Mouse (Mus musculus) MEL (cell line): Measurements from ENCODE around the gene Zfp607b. TPM values are rescaled to one million over a fixed set of nuclear protein-coding genes. Genes with fewer than 3 reads are reported as not detected.

ENCODE experiments used
- DNase-seq: peaks from one replicate; pipeline ENCODE4 v3.0.0; 2011; ENCODE audit warnings: low read depth, low spot score
- H3K27ac ChIP-seq: 2 replicates; pipeline ENCODE4 v1.5.1; 2012; ENCODE audit warnings: low read depth, mild to moderate bottlenecking, control low read depth, low read length, moderate library complexity; ENCODE audit not compliant: control insufficient read depth
- H3K27me3 ChIP-seq, 2 experiments: fragments of 150-350 bp in 1 of 2; sonication (generic) in 1 of 2; 2 replicates each; pipeline ENCODE4 v1.6.1; 2012; ENCODE audit warnings: low read length in 2 of 2, mild to moderate bottlenecking in 2 of 2, improper control_type of control experiment in 1 of 2, moderate library complexity in 1 of 2; ENCODE audit not compliant: insufficient read depth in 2 of 2, control insufficient read depth in 1 of 2
- H3K36me3 ChIP-seq, 2 experiments: 2 replicates each; pipeline ENCODE4 v1.6.1; 2012 to 2014; ENCODE audit warnings: low read length in 2 of 2, improper control_type of control experiment in 1 of 2, inconsistent platforms in 1 of 2, mild to moderate bottlenecking in 1 of 2; ENCODE audit not compliant: insufficient read depth in 2 of 2, control insufficient read depth in 1 of 2
- H3K4me1 ChIP-seq, 2 experiments: fragments of 150-350 bp in 1 of 2; sonication (generic) in 1 of 2; 2 replicates each; pipeline ENCODE4 v1.6.1; 2012; ENCODE audit warnings: low read length in 2 of 2, improper control_type of control experiment in 1 of 2, mild to moderate bottlenecking in 1 of 2; ENCODE audit not compliant: insufficient read depth in 2 of 2, control insufficient read depth in 1 of 2
- H3K4me3 ChIP-seq, 2 experiments: fragments of 150-350 bp in 1 of 2; sonication (generic) in 1 of 2; 2 replicates each; pipeline ENCODE4 v1.5.1; 2012; ENCODE audit warnings: low read depth in 2 of 2, low read length in 2 of 2, mild to moderate bottlenecking in 2 of 2, moderate library complexity in 2 of 2, control low read depth in 1 of 2, improper control_type of control experiment in 1 of 2; ENCODE audit not compliant: control insufficient read depth in 1 of 2, insufficient read depth in 1 of 2
- H3K79me2 ChIP-seq: 2 replicates; pipeline ENCODE4 v1.6.1; 2012; ENCODE audit warnings: mild to moderate bottlenecking, low read length, moderate library complexity; ENCODE audit not compliant: control insufficient read depth, poor library complexity, insufficient read depth
- H3K9ac ChIP-seq: 2 replicates; pipeline ENCODE4 v1.6.1; 2012; ENCODE audit warnings: low read depth, mild to moderate bottlenecking, control low read depth, low read length, moderate library complexity; ENCODE audit not compliant: control insufficient read depth, poor library complexity, severe bottlenecking
- H3K9me3 ChIP-seq: fragments of 150-350 bp; sonication (generic); replicated peaks from 2 replicates; pipeline ENCODE4 v1.6.1; 2012; ENCODE audit warnings: mild to moderate bottlenecking, low read length, improper control_type of control experiment, moderate library complexity; ENCODE audit not compliant: insufficient read depth
- BHLHE40 ChIP-seq: IDR thresholded peaks from 2 replicates; pipeline ENCODE4 v1.6.1; 2012; ENCODE audit warnings: low read depth, mild to moderate bottlenecking, inconsistent platforms, low read length, improper control_type of control experiment, borderline replicate concordance
- CHD2 ChIP-seq: IDR thresholded peaks from 2 replicates; pipeline ENCODE4 v1.6.1; 2011; ENCODE audit warnings: low read length, improper control_type of control experiment
- CTCF ChIP-seq, 3 experiments: IDR thresholded peaks in 2 of 3; conservative IDR thresholded peaks in 1 of 3; 2 replicates each; pipeline ENCODE4 v1.5.1; 2011 to 2012; ENCODE audit warnings: low read length in 3 of 3, low read depth in 2 of 3, mild to moderate bottlenecking in 2 of 3, improper control_type of control experiment in 1 of 3, inconsistent platforms in 1 of 3, mixed read lengths in 1 of 3, moderate library complexity in 1 of 3; ENCODE audit not compliant: control insufficient read depth in 1 of 3, insufficient read depth in 1 of 3, poor library complexity in 1 of 3, severe bottlenecking in 1 of 3
- ELF1 ChIP-seq: IDR thresholded peaks from 2 replicates; pipeline ENCODE4 v1.6.1; 2014; ENCODE audit warnings: low read depth, mild to moderate bottlenecking, inconsistent platforms, low read length, improper control_type of control experiment, moderate library complexity
- EP300 ChIP-seq, 2 experiments: IDR thresholded peaks; 2 replicates each; pipeline ENCODE4 v1.6.1; 2011; ENCODE audit warnings: improper control_type of control experiment in 2 of 2, low read length in 2 of 2, low read depth in 1 of 2, mild to moderate bottlenecking in 1 of 2
- GABPA ChIP-seq: IDR thresholded peaks from 2 replicates; pipeline ENCODE4 v1.6.1; 2012; ENCODE audit warnings: low read depth, mild to moderate bottlenecking, inconsistent platforms, low read length, improper control_type of control experiment, moderate library complexity
- GATA1 ChIP-seq: IDR thresholded peaks from 2 replicates; pipeline ENCODE4 v1.6.1; 2011; ENCODE audit warnings: low read depth, low read length, improper control_type of control experiment
- HCFC1 ChIP-seq: IDR thresholded peaks from 2 replicates; pipeline ENCODE4 v1.6.1; 2012; ENCODE audit warnings: low read depth, mild to moderate bottlenecking, inconsistent platforms, low read length, improper control_type of control experiment, moderate library complexity
- MAFK ChIP-seq: IDR thresholded peaks from 2 replicates; pipeline ENCODE4 v1.6.1; 2011; ENCODE audit warnings: low read depth, mild to moderate bottlenecking, low read length, improper control_type of control experiment, borderline replicate concordance
- MAX ChIP-seq: IDR thresholded peaks from 2 replicates; pipeline ENCODE4 v1.6.1; 2011; ENCODE audit warnings: low read length, improper control_type of control experiment
- MEF2A ChIP-seq: IDR thresholded peaks from 2 replicates; pipeline ENCODE4 v1.6.1; 2014; ENCODE audit warnings: low read depth, mild to moderate bottlenecking, inconsistent platforms, low read length, improper control_type of control experiment; ENCODE audit not compliant: poor library complexity, insufficient replicate concordance, severe bottlenecking; ENCODE audit errors: extremely low read depth
- MXI1 ChIP-seq: IDR thresholded peaks from 2 replicates; pipeline ENCODE4 v1.6.1; 2011; ENCODE audit warnings: mild to moderate bottlenecking, low read depth, low read length, improper control_type of control experiment
- MYB ChIP-seq: IDR thresholded peaks from 2 replicates; pipeline ENCODE4 v1.6.1; 2011; ENCODE audit warnings: mild to moderate bottlenecking, low read depth, low read length, improper control_type of control experiment
- NELFE ChIP-seq: IDR thresholded peaks from 2 replicates; pipeline ENCODE4 v1.6.1; 2011; ENCODE audit warnings: low read depth, low read length, improper control_type of control experiment
- RAD21 ChIP-seq: IDR thresholded peaks from 2 replicates; pipeline ENCODE4 v1.6.1; 2011; ENCODE audit warnings: mild to moderate bottlenecking, low read depth, low read length, improper control_type of control experiment
- SIN3A ChIP-seq: IDR thresholded peaks from 2 replicates; pipeline ENCODE4 v1.6.1; 2012; ENCODE audit warnings: low read length, improper control_type of control experiment, inconsistent platforms
- SMC3 ChIP-seq: IDR thresholded peaks from 2 replicates; pipeline ENCODE4 v1.6.1; 2011; ENCODE audit warnings: low read depth, low read length, improper control_type of control experiment
- TBP ChIP-seq: IDR thresholded peaks from 2 replicates; pipeline ENCODE4 v1.8.0; 2011; ENCODE audit warnings: low read depth, low read length, improper control_type of control experiment
- UBTF ChIP-seq: IDR thresholded peaks from 2 replicates; pipeline ENCODE4 v1.6.1; 2012; ENCODE audit warnings: low read depth, mild to moderate bottlenecking, inconsistent platforms, low read length, improper control_type of control experiment, moderate library complexity, borderline replicate concordance; ENCODE audit not compliant: insufficient read depth
- USF1 ChIP-seq: IDR thresholded peaks from 2 replicates; pipeline ENCODE4 v1.6.1; 2014; ENCODE audit warnings: low read depth, mild to moderate bottlenecking, inconsistent platforms, low read length, improper control_type of control experiment, moderate library complexity
- ZC3H11A ChIP-seq: IDR thresholded peaks from 2 replicates; pipeline ENCODE4 v1.6.1; 2012; ENCODE audit warnings: low read depth, mild to moderate bottlenecking, inconsistent platforms, low read length, improper control_type of control experiment
- ZKSCAN1 ChIP-seq: IDR thresholded peaks from 2 replicates; pipeline ENCODE4 v1.6.1; 2012; ENCODE audit warnings: low read depth, mild to moderate bottlenecking, inconsistent platforms, low read length, improper control_type of control experiment, moderate library complexity
- ZNF384 ChIP-seq: IDR thresholded peaks from 2 replicates; pipeline ENCODE4 v1.6.1; 2012; ENCODE audit warnings: low read depth, mild to moderate bottlenecking, inconsistent platforms, low read length, improper control_type of control experiment
- polyA plus RNA-seq, 2 experiments: library from polyadenylated mRNA; stranded (reverse) in 1 of 2; unstranded in 1 of 2; fragments of >175 nt in 1 of 2; fragments of >200 nt in 1 of 2; gene quantifications; 2 replicates each; pipeline versions ENCODE4 v1.2.1 to v1.2.4; 2012; ENCODE audit warnings: low replicate concordance in 2 of 2, low read depth in 1 of 2; ENCODE audit not compliant: insufficient read length in 2 of 2, insufficient read depth in 1 of 2, missing spikeins in 1 of 2
- total RNA-seq: library from RNA; depleted of rRNA; stranded (reverse); fragments of 300-350 nt; gene quantifications from 2 replicates; pipeline ENCODE4 v1.2.3, GENCODE M21; 2012

Zfp607b gene
- total and polyA plus RNA-seq, 3 experiments: 1.6 to 2.3 TPM; not detected in 1

GRCm38 (mm10) chr7:27710402-27710801 is 21.3 kb downstream of the Zfp607b start:
- no peak overlapping the region for H3K4me3 ChIP-seq
- H3K27me3 ChIP-seq: no peaks in the 10 kb centered on the region
- no peaks in the 10 kb centered on the region for H3K79me2 ChIP-seq
- no peaks in the 10 kb centered on the region for H3K9me3 ChIP-seq
- H3K4me1 ChIP-seq: no peaks in the 10 kb centered on the region
- H3K36me3 ChIP-seq: no peaks in the 10 kb centered on the region
- no peak for DNase-seq
- H3K9ac ChIP-seq: no peak overlapping the region
- TF ChIP-seq BHLHE40 (no peak), ZC3H11A (no peak), MEF2A (no peak), GABPA (no peak), MXI1 (no peak), MAX (no peak), UBTF (no peak), USF1 (no peak), SIN3A (no peak), CTCF (IDR thresholded peaks at IDR 0.05 in 2 of 3, conservative IDR thresholded peaks at IDR 0.05 in 1 of 3; ENCODE audit: control insufficient read depth in 1 of 3, insufficient read depth in 1 of 3, low read depth in 2 of 3, low read length in 3 of 3, poor library complexity in 1 of 3, severe bottlenecking in 1 of 3) (no peak), CHD2 (no peak), EP300 (IDR thresholded peaks at IDR 0.05; ENCODE audit: low read depth in 1 of 2, low read length in 2 of 2) (no peak), RAD21 (no peak)
- H3K27ac ChIP-seq: no peak overlapping the region

GRCm38 (mm10) chr7:27721951-27722350 is 32.8 kb downstream of the Zfp607b start:
- Histone ChIP-seq H3K9me3 (no peaks in the 10 kb centered on the region), H3K27ac (no peak overlapping the region), H3K4me3 (no peak overlapping the region), H3K27me3 (no peaks in the 10 kb centered on the region), H3K79me2 (no peaks in the 10 kb centered on the region), H3K9ac (no peak overlapping the region), H3K36me3 (no peaks in the 10 kb centered on the region; a peak in 2 of 4 replicates), H3K4me1 (no peaks in the 10 kb centered on the region)
- no peak for TF ChIP-seq GATA1
- no peak for TF ChIP-seq MXI1
- no peak for TF ChIP-seq NELFE
- no peak for TF ChIP-seq TBP
- no peak for TF ChIP-seq SMC3
- no peak for TF ChIP-seq BHLHE40
- no peak for TF ChIP-seq ELF1
- no peak for TF ChIP-seq ZNF384
- TF ChIP-seq HCFC1: no peak
- TF ChIP-seq UBTF: no peak
- no peak for TF ChIP-seq MAFK
- no peak for TF ChIP-seq MYB
- no peak for TF ChIP-seq ZKSCAN1
- no peak for TF ChIP-seq USF1
- no peak for DNase-seq
